Mouse (Mus musculus) spleen, postnatal 4 days (tissue): ENCODE measurements around the gene Scnn1b.

ENCODE experiments used
- DNase-seq, 2 experiments: peaks; one replicate each; pipeline ENCODE4 v3.0.0; 2022; ENCODE audit warnings: low spot score in 2 of 2

Scnn1b gene

DNA sequence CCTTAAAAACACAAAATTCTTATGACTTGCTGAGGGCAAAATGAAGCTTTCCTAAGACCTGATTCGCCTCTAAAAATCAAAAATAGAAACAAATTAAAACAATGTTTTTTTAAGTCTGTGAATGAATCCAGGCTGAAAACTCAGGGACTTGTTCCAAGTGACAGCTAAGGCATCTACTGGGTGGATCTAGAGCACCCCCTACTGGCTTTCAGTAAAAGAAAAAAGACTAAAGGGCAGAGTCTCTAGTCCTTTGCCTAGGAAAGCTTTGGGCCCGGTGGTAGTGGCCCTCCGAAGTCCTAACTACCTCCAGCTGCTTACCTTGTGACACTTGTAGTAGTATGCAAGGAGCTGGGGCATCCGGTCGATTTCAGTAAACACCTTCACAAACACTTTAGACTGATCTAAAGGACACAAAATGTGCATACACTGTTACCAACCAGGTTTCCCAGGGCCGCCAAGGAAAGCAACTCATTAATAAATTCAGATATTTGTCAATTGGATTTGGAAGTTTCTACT is 99.1 kb downstream of the Scnn1b start:
- no peak for DNase-seq

- no peak for DNase-seq
Observed at GRCm38 (mm10) chr7:121966169-121966568, 101.3 kb downstream of the Scnn1b start.
